Mouse (Mus musculus): ENCODE measurements around the gene Gli2. TPM values are rescaled to one million over a fixed set of nuclear protein-coding genes. Genes with fewer than 3 reads are reported as not detected.

Gli2 gene
- polyA plus RNA-seq, 1 experiment from 2014 or later: 15.4 TPM

- H3K4me2 ChIP-seq (replicated peaks): no peak overlapping the region
- WGBS: 79% methylated on average over 3 of the region's 3 CpGs
- peaks cover 37% of the 10 kb centered on the region for H3K36me3 ChIP-seq
- no peak for ATAC-seq (ENCODE audit: insufficient number of reproducible peaks, insufficient read depth, low FRiP score, low TSS enrichment)
- no peaks in the 10 kb centered on the region for H3K9me3 ChIP-seq
- H3K4me3 ChIP-seq: no peak overlapping the region
- no peaks in the 10 kb centered on the region for H3K27me3 ChIP-seq
- no peaks in the 10 kb centered on the region for H3K4me1 ChIP-seq
- no peak overlapping the region for H3K9ac ChIP-seq
- H3K27ac ChIP-seq: no peak overlapping the region
Observed at GRCm38 (mm10) chr1:118967281-118967680, 86.1 kb downstream of the Gli2 start.

DNA sequence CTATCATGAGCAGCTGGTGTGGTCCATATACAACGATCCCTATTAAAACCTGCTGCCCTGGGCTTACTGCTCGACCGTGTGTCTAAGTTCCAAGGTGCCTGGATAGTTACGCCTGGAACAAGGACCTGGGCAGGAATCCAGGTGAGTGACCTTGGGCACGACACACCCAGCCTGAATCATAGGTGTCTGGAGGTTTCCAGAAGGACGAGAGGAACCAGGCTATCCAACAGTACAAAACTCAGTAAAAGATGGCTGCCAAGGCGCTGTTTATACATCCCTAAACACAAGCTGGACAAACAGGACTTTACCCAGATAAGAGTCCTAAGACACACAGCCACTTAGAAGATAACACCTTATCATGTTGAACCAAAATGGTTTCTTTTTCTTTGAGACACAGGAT is 94.8 kb downstream of the Gli2 start:
- Histone ChIP-seq H3K4me3 (no peak overlapping the region), H3K9ac (no peak overlapping the region), H3K4me1 (peaks cover 35% of the 10 kb centered on the region), H3K27ac (no peak overlapping the region), H3K27me3 (no peaks in the 10 kb centered on the region), H3K4me2 (replicated peaks) (no peak overlapping the region), H3K36me3 (no peaks in the 10 kb centered on the region), H3K9me3 (no peaks in the 10 kb centered on the region)
- no peak for ATAC-seq (ENCODE audit: insufficient number of reproducible peaks, insufficient read depth, low FRiP score, low TSS enrichment)
- WGBS: 85% methylated on average over 7 of the region's 7 CpGs

DNA sequence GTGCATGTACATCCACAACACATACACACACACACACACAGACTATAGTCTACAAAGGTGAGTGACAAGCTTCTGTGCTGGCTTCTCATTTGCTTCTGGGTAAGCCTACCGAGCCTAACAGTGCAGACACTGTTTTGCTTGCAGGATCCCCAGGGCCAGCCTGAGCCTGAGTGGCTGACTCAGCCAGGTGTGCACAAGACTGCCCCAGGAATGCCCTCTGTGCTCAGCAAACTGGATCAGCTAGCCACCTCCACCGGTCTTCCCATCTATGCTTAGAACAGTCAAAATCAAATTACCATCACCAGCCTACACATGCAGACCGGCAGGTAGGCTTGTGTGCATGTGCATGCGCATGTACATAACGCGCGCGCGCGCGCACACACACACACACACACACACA is 97.6 kb downstream of the Gli2 start:
- Histone ChIP-seq H3K4me1 (peaks cover 42% of the 10 kb centered on the region), H3K4me2 (replicated peaks) (no peak overlapping the region), H3K4me3 (no peak overlapping the region), H3K36me3 (0 out of 2 replicates have a peak, but pooled peaks cover 6% of the 10 kb centered on the region), H3K27ac (no peak overlapping the region), H3K9ac (no peak overlapping the region), H3K27me3 (no peaks in the 10 kb centered on the region), H3K9me3 (no peaks in the 10 kb centered on the region)
- WGBS: 88% methylated on average over 11 of the region's 11 CpGs
- no peak for ATAC-seq (ENCODE audit: insufficient number of reproducible peaks, insufficient read depth, low FRiP score, low TSS enrichment)

DNA sequence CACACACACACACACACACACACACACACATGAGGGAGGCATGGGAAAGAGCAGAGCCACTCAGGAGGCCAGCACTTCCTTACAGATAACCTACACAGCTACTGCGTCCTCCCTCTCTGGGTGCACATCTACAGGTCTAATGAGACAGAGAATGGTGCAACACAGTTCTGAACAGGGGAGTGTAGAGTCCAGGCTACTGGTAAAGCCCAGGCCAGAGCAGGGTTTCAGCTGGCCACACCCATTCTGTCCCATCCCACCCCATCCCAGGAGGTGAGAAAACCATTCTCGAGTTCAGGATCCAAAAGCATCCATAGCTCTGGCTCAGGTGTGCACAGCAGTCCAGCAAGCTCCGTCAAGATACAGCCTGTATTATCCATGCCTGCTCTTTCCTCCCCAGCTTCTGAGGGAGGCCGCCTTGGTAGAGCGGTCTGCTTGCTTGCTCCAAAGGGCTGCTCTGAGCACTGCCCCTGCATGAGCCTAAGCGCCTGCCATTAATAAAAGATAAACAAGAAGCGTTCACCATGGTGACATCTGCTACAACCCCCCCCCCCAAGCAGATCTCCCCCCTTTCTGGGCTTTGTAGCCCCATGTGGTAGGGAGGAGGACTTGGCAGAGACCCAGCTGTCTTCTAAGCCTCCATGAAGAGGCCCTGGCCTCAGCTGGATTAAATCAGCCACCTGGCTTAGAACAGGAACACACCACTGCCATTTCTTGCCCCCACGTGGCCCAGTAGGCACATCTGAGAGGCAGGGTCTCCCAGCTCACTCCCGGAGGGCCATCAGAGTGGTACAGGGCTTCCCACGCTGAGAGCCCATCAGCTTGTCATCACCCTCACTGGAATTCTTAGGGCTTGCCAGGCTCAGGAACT is 98.8 kb downstream of the Gli2 start:
- peak overlapping the region; percentile 67 for H3K27ac ChIP-seq
- H3K9ac ChIP-seq: no peak overlapping the region
- H3K4me1 ChIP-seq: peaks cover 42% of the 10 kb centered on the region
- WGBS: 40% methylated on average over 10 of the region's 10 CpGs
- H3K36me3 ChIP-seq: peaks cover 14% of the 10 kb centered on the region
- no peaks in the 10 kb centered on the region for H3K9me3 ChIP-seq
- no peak overlapping the region for H3K4me2 ChIP-seq (replicated peaks)
- H3K27me3 ChIP-seq: no peaks in the 10 kb centered on the region
- peak; percentile 73 for ATAC-seq (ENCODE audit: insufficient number of reproducible peaks, insufficient read depth, low FRiP score, low TSS enrichment)
- no peak overlapping the region for H3K4me3 ChIP-seq

DNA sequence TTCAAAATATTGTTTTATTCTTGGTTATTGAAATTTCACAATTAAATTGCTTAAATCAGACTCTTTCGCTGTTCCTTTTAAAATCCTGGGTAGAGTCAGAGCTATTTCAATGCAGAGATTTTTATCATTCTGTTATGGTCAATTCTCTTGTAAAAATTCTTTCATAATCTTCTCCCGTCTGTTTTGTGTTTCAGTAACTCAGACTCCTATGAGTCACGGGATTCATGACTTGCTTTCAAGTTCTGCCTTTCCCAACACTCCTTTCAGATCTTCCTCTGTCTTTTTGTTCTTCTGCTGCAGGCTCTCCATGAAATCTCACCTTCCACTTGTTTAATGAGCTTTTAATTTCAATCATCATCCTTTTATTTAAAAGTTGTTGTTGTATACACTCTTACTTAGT is 100.4 kb downstream of the Gli2 start:
- H3K36me3 ChIP-seq: peaks cover 28% of the 10 kb centered on the region
- WGBS: 55% methylated on average over 3 of the region's 3 CpGs
- H3K9me3 ChIP-seq: no peaks in the 10 kb centered on the region; the same call in 1 of the 2 replicates
- H3K4me3 ChIP-seq: no peak overlapping the region
- no peaks in the 10 kb centered on the region for H3K27me3 ChIP-seq
- peaks cover 42% of the 10 kb centered on the region for H3K4me1 ChIP-seq
- no peak overlapping the region for H3K4me2 ChIP-seq (replicated peaks)
- H3K27ac ChIP-seq: no peak overlapping the region
- no peak overlapping the region for H3K9ac ChIP-seq
- no peak for ATAC-seq (ENCODE audit: insufficient number of reproducible peaks, insufficient read depth, low FRiP score, low TSS enrichment)

DNA sequence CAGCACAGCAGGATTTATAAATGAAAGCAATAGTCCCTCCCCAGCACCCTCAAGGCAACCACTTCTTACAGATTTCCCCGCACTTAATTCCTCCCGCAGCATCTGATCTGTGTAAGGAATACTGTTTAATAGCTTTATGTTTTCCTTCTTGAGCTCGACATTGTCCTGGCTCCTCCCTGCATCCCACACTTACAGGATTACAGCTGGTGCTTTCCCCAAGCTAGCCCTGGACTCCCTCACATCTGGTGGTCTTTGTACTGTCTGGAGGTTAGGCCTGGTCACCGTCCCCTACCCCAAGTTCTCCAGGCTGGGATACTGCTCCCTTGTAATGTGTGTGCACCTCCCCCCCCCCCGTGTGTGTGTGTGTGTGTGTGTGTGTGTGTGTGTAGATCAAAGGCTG is 101.1 kb downstream of the Gli2 start:
- H3K9me3 ChIP-seq: no peaks in the 10 kb centered on the region; the same call in 1 of the 2 replicates
- no peak overlapping the region for H3K4me3 ChIP-seq
- no peak overlapping the region for H3K27ac ChIP-seq
- WGBS: 55% methylated on average over 5 of the region's 5 CpGs
- ATAC-seq (ENCODE audit: insufficient number of reproducible peaks, insufficient read depth, low FRiP score, low TSS enrichment): no peak
- H3K9ac ChIP-seq: no peak overlapping the region
- H3K36me3 ChIP-seq: peaks cover 30% of the 10 kb centered on the region
- H3K4me1 ChIP-seq: peaks cover 42% of the 10 kb centered on the region
- no peaks in the 10 kb centered on the region for H3K27me3 ChIP-seq
- no peak overlapping the region for H3K4me2 ChIP-seq (replicated peaks)

DNA sequence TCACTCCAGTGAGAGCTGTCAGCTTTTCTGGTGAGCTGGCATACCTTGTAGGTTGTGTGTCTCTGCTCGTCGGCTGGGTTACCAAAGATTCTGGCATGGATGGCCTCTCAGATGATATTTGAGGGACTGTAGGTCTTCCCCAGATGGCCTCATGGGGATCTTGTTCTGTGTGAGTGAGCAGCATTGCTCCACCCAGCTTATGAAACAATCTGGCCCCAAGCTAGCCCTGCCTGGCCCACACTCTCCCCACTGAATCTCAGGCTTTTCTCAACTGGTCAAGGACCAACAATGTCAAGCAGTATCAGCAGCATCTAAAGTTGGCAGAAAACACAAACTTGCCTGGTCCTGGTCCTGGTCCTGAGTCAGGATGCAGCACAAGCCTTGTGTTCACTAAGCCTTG is 105.0 kb downstream of the Gli2 start:
- Histone ChIP-seq H3K4me3 (no peak overlapping the region), H3K9ac (no peak overlapping the region), H3K4me1 (peaks cover 8% of the 10 kb centered on the region), H3K4me2 (replicated peaks) (no peak overlapping the region), H3K27me3 (no peaks in the 10 kb centered on the region), H3K27ac (no peak overlapping the region), H3K36me3 (peaks cover 30% of the 10 kb centered on the region), H3K9me3 (no peaks in the 10 kb centered on the region; the same call in 1 of the 2 replicates)
- ATAC-seq (ENCODE audit: insufficient number of reproducible peaks, insufficient read depth, low FRiP score, low TSS enrichment): no peak
- WGBS: 81% methylated on average over 2 of the region's 2 CpGs

DNA sequence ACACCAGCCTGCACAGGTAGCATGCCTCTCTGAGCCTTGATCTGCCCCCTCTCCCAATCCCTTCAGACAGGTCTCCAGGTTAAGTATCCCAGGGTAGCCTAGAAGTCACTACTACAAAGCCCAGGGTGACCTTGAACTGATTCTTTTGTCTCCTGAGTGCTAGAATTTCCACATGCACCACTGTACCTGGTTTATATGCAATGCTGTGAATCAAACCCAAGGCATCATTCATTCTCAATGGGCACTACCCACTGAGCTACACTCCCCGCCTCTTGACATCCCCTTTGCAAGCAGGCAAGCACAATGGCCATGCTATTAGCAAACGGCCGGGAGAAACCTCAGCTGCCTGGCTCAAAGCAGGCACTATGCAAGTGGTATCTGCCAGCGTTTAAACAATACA is 106.2 kb downstream of the Gli2 start:
- no peak for ATAC-seq (ENCODE audit: insufficient number of reproducible peaks, insufficient read depth, low FRiP score, low TSS enrichment)
- 90% methylated on average over 4 of the region's 4 CpGs for WGBS

DNA sequence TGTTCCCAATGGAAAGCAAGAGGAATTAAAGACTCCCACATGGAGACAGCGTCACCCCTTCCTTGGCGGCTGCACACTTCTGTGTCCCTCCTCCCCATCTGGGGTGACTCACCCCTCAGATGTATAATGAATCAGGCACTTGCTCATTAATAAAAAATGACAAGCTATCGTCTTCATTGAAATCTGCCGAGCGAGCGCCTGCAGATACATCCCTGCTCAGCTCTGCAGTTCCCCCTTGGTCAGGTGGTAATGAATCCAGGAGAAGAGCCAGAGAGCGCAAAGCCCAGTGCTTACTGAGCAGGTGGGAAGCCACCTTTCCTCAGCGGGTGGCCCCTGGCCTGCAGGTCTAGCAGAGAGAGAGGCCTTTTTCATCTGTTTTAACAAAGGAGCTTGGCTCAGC is 112.1 kb downstream of the Gli2 start:
- H3K9ac ChIP-seq: no peak overlapping the region
- no peak for ATAC-seq (ENCODE audit: insufficient number of reproducible peaks, insufficient read depth, low FRiP score, low TSS enrichment)
- H3K27ac ChIP-seq: no peak overlapping the region
- no peak overlapping the region for H3K4me2 ChIP-seq (replicated peaks)
- no peaks in the 10 kb centered on the region for H3K27me3 ChIP-seq
- WGBS: 71% methylated on average over 8 of the region's 8 CpGs
- H3K4me1 ChIP-seq: peaks cover 22% of the 10 kb centered on the region
- H3K4me3 ChIP-seq: no peak overlapping the region
- H3K36me3 ChIP-seq: peaks cover 5% of the 10 kb centered on the region; the same call in 1 of the 2 replicates
- no peaks in the 10 kb centered on the region for H3K9me3 ChIP-seq

More for the DNA sequence above, 106.2 kb downstream of the Gli2 start:
- Histone ChIP-seq H3K9ac (no peak overlapping the region), H3K4me3 (no peak overlapping the region), H3K9me3 (no peaks in the 10 kb centered on the region; the same call in 1 of the 2 replicates), H3K4me1 (no peaks in the 10 kb centered on the region; the same call in 1 of the 2 replicates), H3K4me2 (replicated peaks) (no peak overlapping the region), H3K27me3 (no peaks in the 10 kb centered on the region), H3K27ac (no peak overlapping the region), H3K36me3 (peaks cover 30% of the 10 kb centered on the region)

GRCm38 (mm10) chr1:118940269-118940840 is 113.1 kb downstream of the Gli2 start:
- Histone ChIP-seq H3K4me2 (replicated peaks) (no peak overlapping the region), H3K9me3 (no peaks in the 10 kb centered on the region), H3K9ac (no peak overlapping the region), H3K27ac (no peak overlapping the region), H3K27me3 (no peaks in the 10 kb centered on the region), H3K4me3 (no peak overlapping the region), H3K4me1 (peaks cover 32% of the 10 kb centered on the region), H3K36me3 (peaks cover 5% of the 10 kb centered on the region; the same call in 1 of the 2 replicates)
- WGBS: 16% methylated on average over 5 of the region's 5 CpGs
- no peak for ATAC-seq (ENCODE audit: insufficient number of reproducible peaks, insufficient read depth, low FRiP score, low TSS enrichment)

DNA sequence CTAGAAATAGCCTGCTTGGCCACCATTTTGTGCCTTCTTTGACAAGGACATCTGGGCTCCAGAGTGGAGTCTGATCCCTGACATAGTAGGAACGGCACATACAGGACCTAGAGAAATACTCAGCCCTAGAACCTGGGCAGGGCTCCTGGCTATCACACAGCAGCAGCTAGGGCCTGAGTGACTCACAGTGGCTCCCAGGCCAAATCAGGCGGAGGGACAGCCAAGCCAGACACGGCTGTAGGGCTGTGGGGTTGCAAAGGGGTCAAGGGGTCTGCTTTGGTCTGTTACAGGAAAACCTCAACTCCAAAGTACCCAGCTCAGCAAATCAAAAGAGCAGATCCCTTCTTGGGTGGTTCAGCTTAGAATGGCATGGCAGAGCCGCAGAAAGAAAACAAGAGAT is 115.2 kb downstream of the Gli2 start:
- Histone ChIP-seq H3K4me1 (peaks cover 35% of the 10 kb centered on the region), H3K9ac (no peak overlapping the region), H3K27ac (no peak overlapping the region), H3K4me3 (no peak overlapping the region), H3K36me3 (peaks cover 5% of the 10 kb centered on the region; the same call in 1 of the 2 replicates), H3K9me3 (no peaks in the 10 kb centered on the region), H3K27me3 (no peaks in the 10 kb centered on the region), H3K4me2 (replicated peaks) (no peak overlapping the region)
- WGBS: 54% methylated on average over 4 of the region's 4 CpGs
- no peak for ATAC-seq (ENCODE audit: insufficient number of reproducible peaks, insufficient read depth, low FRiP score, low TSS enrichment)

DNA sequence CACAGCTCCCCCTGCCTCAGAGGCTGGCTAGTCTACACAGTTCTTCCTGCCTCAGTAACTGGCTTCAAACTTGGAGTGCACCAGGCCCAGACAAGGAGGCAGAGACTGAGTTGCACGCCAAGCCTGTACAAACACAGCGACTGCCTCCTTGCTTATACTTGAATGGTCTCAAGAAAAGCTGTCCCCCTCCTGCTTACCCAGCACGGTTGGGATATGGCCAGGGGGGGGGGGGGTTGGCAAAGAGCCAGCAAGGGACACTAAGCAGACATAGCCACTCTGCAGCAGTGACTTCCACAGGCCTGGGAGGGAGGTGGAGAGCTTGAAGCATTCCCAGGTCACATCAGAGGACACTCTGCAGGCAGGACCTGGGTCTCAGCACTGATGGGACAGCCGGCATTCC is 117.3 kb downstream of the Gli2 start:
- peak; percentile 53; the same call in 1 of the 2 replicates for ATAC-seq (ENCODE audit: insufficient number of reproducible peaks, insufficient read depth, low FRiP score, low TSS enrichment)
- H3K9me3 ChIP-seq: no peaks in the 10 kb centered on the region
- peak overlapping the region; percentile 23 for H3K27ac ChIP-seq
- 26% methylated on average over 4 of the region's 4 CpGs for WGBS
- H3K36me3 ChIP-seq: peaks cover 9% of the 10 kb centered on the region; the same call in 1 of the 2 replicates
- peaks cover 35% of the 10 kb centered on the region for H3K4me1 ChIP-seq
- H3K9ac ChIP-seq: no peak overlapping the region
- H3K4me2 ChIP-seq (replicated peaks): no peak overlapping the region
- no peaks in the 10 kb centered on the region for H3K27me3 ChIP-seq
- no peak overlapping the region for H3K4me3 ChIP-seq

Measured in embryonic facial prominence, embryonic 12.5 days (tissue).